Mouse (Mus musculus) ES-Bruce4 (cell line): ENCODE data around the gene Zfp386. TPM values are rescaled to one million over a fixed set of nuclear protein-coding genes. Genes with fewer than 3 reads are reported as not detected.

ENCODE experiments used
- H3K27ac ChIP-seq: 2 replicates; pipeline ENCODE4 v1.5.1; 2012; ENCODE audit warnings: low read length, inconsistent platforms; ENCODE audit not compliant: insufficient read depth
- H3K27me3 ChIP-seq: 2 replicates; pipeline ENCODE4 v1.6.1; 2012; ENCODE audit warnings: mild to moderate bottlenecking, low read length, inconsistent platforms; ENCODE audit not compliant: control insufficient read depth, poor library complexity, insufficient read depth, severe bottlenecking
- H3K36me3 ChIP-seq: 2 replicates; pipeline ENCODE4 v1.6.1; 2012; ENCODE audit warnings: inconsistent platforms, mild to moderate bottlenecking, low read length, moderate library complexity; ENCODE audit not compliant: control insufficient read depth, poor library complexity, insufficient read depth, severe bottlenecking
- H3K4me1 ChIP-seq: one replicate; pipeline ENCODE4 v1.8.1; 2011; ENCODE audit warnings: low read length; ENCODE audit not compliant: control insufficient read depth, insufficient read depth
- H3K4me3 ChIP-seq: 2 replicates; pipeline ENCODE4 v1.5.1; 2011; ENCODE audit warnings: low read depth, mild to moderate bottlenecking, low read length
- H3K9ac ChIP-seq: 2 replicates; pipeline ENCODE4 v1.6.1; 2012; ENCODE audit warnings: low read depth, mild to moderate bottlenecking, inconsistent platforms; ENCODE audit not compliant: poor library complexity, severe bottlenecking
- H3K9me3 ChIP-seq: replicated peaks from 2 replicates; pipeline ENCODE4 v1.6.1; 2012; ENCODE audit warnings: mild to moderate bottlenecking, low read length, inconsistent platforms; ENCODE audit not compliant: control insufficient read depth, poor library complexity, insufficient read depth, severe bottlenecking
- CTCF ChIP-seq: IDR thresholded peaks from one replicate; pipeline ENCODE4 v1.8.1; 2011; ENCODE audit warnings: low read depth, low read length
- EP300 ChIP-seq: IDR thresholded peaks from 2 replicates; pipeline ENCODE4 v1.6.1; 2011; ENCODE audit warnings: low read depth, low read length; ENCODE audit not compliant: insufficient read depth
- POLR2A ChIP-seq: IDR thresholded peaks from one replicate; pipeline ENCODE4 v1.8.1; 2011; ENCODE audit warnings: low read length; ENCODE audit not compliant: insufficient read depth
- polyA plus RNA-seq: library from polyadenylated mRNA; stranded (reverse); fragments of >200 nt; gene quantifications from 2 replicates; pipeline ENCODE4 v1.2.4, GENCODE M21; 2011; ENCODE audit warnings: low read depth; ENCODE audit not compliant: missing spikeins, insufficient read depth, insufficient read length

The Zfp386 gene
- polyA plus RNA-seq, 1 experiment: 17.3 TPM

- TF ChIP-seq POLR2A: no peak
- no peak for TF ChIP-seq CTCF
- no peak for TF ChIP-seq EP300
- Histone ChIP-seq H3K9ac (no peak overlapping the region), H3K27ac (no peak overlapping the region), H3K9me3 (peaks cover 16% of the 10 kb centered on the region), H3K36me3 (peaks cover 19% of the 10 kb centered on the region), H3K4me3 (no peak overlapping the region), H3K27me3 (no peaks in the 10 kb centered on the region), H3K4me1 (no peaks in the 10 kb centered on the region)
These were observed 14.2 kb downstream of the Zfp386 start for GRCm38 (mm10) chr12:116061561-116062193.

- Histone ChIP-seq H3K9ac (no peak overlapping the region), H3K9me3 (peaks cover 16% of the 10 kb centered on the region), H3K27ac (no peak overlapping the region), H3K36me3 (peaks cover 14% of the 10 kb centered on the region), H3K4me3 (no peak overlapping the region), H3K4me1 (no peaks in the 10 kb centered on the region), H3K27me3 (no peaks in the 10 kb centered on the region)
- TF ChIP-seq EP300 (no peak), POLR2A (no peak), CTCF (no peak)
These were observed 14.7 kb downstream of the Zfp386 start for GRCm38 (mm10) chr12:116062194-116062583.

- Histone ChIP-seq H3K27ac (no peak overlapping the region), H3K36me3 (peaks cover 14% of the 10 kb centered on the region), H3K4me1 (no peaks in the 10 kb centered on the region), H3K4me3 (no peak overlapping the region), H3K27me3 (no peaks in the 10 kb centered on the region), H3K9me3 (peaks cover 16% of the 10 kb centered on the region), H3K9ac (no peak overlapping the region)
- TF ChIP-seq CTCF (no peak), EP300 (no peak), POLR2A (no peak)
These were observed 15.5 kb downstream of the Zfp386 start for GRCm38 (mm10) chr12:116063020-116063419.

GRCm38 (mm10) chr12:116071023-116071422 is 23.5 kb downstream of the Zfp386 start:
- H3K4me3 ChIP-seq: no peak overlapping the region
- no peaks in the 10 kb centered on the region for H3K4me1 ChIP-seq
- H3K9ac ChIP-seq: no peak overlapping the region
- no peak for TF ChIP-seq POLR2A
- TF ChIP-seq CTCF: peak; percentile 67
- TF ChIP-seq EP300: no peak
- H3K27ac ChIP-seq: no peak overlapping the region
- no peaks in the 10 kb centered on the region for H3K36me3 ChIP-seq
- no peaks in the 10 kb centered on the region for H3K27me3 ChIP-seq
- no peaks in the 10 kb centered on the region for H3K9me3 ChIP-seq

- H3K27ac ChIP-seq: no peak within 1 kb of the TSS
These were observed 29.7 kb downstream of the Zfp386 start, which contains the start of gene Vipr2 for GRCm38 (mm10) chr12:116077074-116077854. Gene Vipr2 (plus strand): TSS chr12:116077726.

More at GRCm38 (mm10) chr12:116077074-116077854, 29.7 kb downstream of the Zfp386 start, which contains the start of gene Vipr2:
- no peaks in the 10 kb centered on the region for H3K36me3 ChIP-seq
- TF ChIP-seq EP300 (no peak), POLR2A (no peak), CTCF (no peak)
- H3K4me1 ChIP-seq: no peaks in the 10 kb centered on the region
- no peaks in the 10 kb centered on the region for H3K9me3 ChIP-seq
- peak within 1 kb of the TSS; percentile 19 for H3K9ac ChIP-seq
- H3K4me3 ChIP-seq: peak within 1 kb of the TSS; percentile 66
- peaks cover 3% of the 10 kb centered on the region; the same call in 1 of the 2 replicates for H3K27me3 ChIP-seq
